Mouse (Mus musculus): ENCODE data around the gene Gipc3. TPM values are rescaled to one million over a fixed set of nuclear protein-coding genes. Genes with fewer than 3 reads are reported as not detected.

Gene Gipc3
- polyA plus RNA-seq, 1 experiment, result 4.1 TPM

GRCm38 (mm10) chr10:81298369-81299100 lies 44.5 kb downstream of the Gipc3 start:
- H3K27me3 ChIP-seq (ENCODE audit: control insufficient read depth, insufficient read depth, low read length), result no peaks in the 10 kb centered on the region
- no peak overlapping the region for H3K4me3 ChIP-seq (ENCODE audit: control insufficient read depth, low read depth, low read length)
- H3K4me1 ChIP-seq (ENCODE audit: control insufficient read depth, insufficient read depth, low read length), result peaks cover 8% of the 10 kb centered on the region
- no peak for TF ChIP-seq CTCF (IDR thresholded peaks at IDR 0.05; ENCODE audit: control insufficient read depth, insufficient read depth, insufficient replicate concordance, low read depth, low read length)
- no peak for TF ChIP-seq POLR2A (IDR thresholded peaks at IDR 0.05; ENCODE audit: control insufficient read depth, low read depth, low read length)
- no peak overlapping the region for H3K27ac ChIP-seq (ENCODE audit: control insufficient read depth, insufficient read depth, low read depth, low read length)
- no peaks in the 10 kb centered on the region for H3K36me3 ChIP-seq (ENCODE audit: control insufficient read depth, insufficient read depth, low read length)

GRCm38 (mm10) chr10:81297845-81298244 lies 45.2 kb downstream of the Gipc3 start:
- H3K27ac ChIP-seq (ENCODE audit: control insufficient read depth, insufficient read depth, low read depth, low read length), result peak overlapping the region; percentile 45
- TF ChIP-seq CTCF (IDR thresholded peaks at IDR 0.05; ENCODE audit: control insufficient read depth, insufficient read depth, insufficient replicate concordance, low read depth, low read length), result no peak
- TF ChIP-seq POLR2A (IDR thresholded peaks at IDR 0.05; ENCODE audit: control insufficient read depth, low read depth, low read length), result no peak
- no peak overlapping the region for H3K4me3 ChIP-seq (ENCODE audit: control insufficient read depth, low read depth, low read length)
- no peaks in the 10 kb centered on the region for H3K36me3 ChIP-seq (ENCODE audit: control insufficient read depth, insufficient read depth, low read length)
- H3K4me1 ChIP-seq (ENCODE audit: control insufficient read depth, insufficient read depth, low read length), result peaks cover 12% of the 10 kb centered on the region
- no peaks in the 10 kb centered on the region for H3K27me3 ChIP-seq (ENCODE audit: control insufficient read depth, insufficient read depth, low read length)

GRCm38 (mm10) chr10:81297246-81297645 lies 45.8 kb downstream of the Gipc3 start:
- H3K27ac ChIP-seq (ENCODE audit: control insufficient read depth, insufficient read depth, low read depth, low read length), result no peak overlapping the region; the same call in 1 of the 2 replicates
- TF ChIP-seq POLR2A (IDR thresholded peaks at IDR 0.05; ENCODE audit: control insufficient read depth, low read depth, low read length), result no peak
- TF ChIP-seq CTCF (IDR thresholded peaks at IDR 0.05; ENCODE audit: control insufficient read depth, insufficient read depth, insufficient replicate concordance, low read depth, low read length), result no peak
- no peaks in the 10 kb centered on the region for H3K36me3 ChIP-seq (ENCODE audit: control insufficient read depth, insufficient read depth, low read length)
- peaks cover 15% of the 10 kb centered on the region for H3K4me1 ChIP-seq (ENCODE audit: control insufficient read depth, insufficient read depth, low read length)
- H3K4me3 ChIP-seq (ENCODE audit: control insufficient read depth, low read depth, low read length), result no peak overlapping the region
- no peaks in the 10 kb centered on the region for H3K27me3 ChIP-seq (ENCODE audit: control insufficient read depth, insufficient read depth, low read length)

- no peaks in the 10 kb centered on the region for H3K36me3 ChIP-seq (ENCODE audit: control insufficient read depth, insufficient read depth, low read length)
- peaks cover 16% of the 10 kb centered on the region for H3K4me1 ChIP-seq (ENCODE audit: control insufficient read depth, insufficient read depth, low read length)
- no peak for TF ChIP-seq POLR2A (IDR thresholded peaks at IDR 0.05; ENCODE audit: control insufficient read depth, low read depth, low read length)
- no peak for TF ChIP-seq CTCF (IDR thresholded peaks at IDR 0.05; ENCODE audit: control insufficient read depth, insufficient read depth, insufficient replicate concordance, low read depth, low read length)
- H3K4me3 ChIP-seq (ENCODE audit: control insufficient read depth, low read depth, low read length), result no peak overlapping the region
- H3K27me3 ChIP-seq (ENCODE audit: control insufficient read depth, insufficient read depth, low read length), result no peaks in the 10 kb centered on the region
- no peak overlapping the region for H3K27ac ChIP-seq (ENCODE audit: control insufficient read depth, insufficient read depth, low read depth, low read length)
Observed at GRCm38 (mm10) chr10:81295185-81295584, 47.9 kb downstream of the Gipc3 start.

- TF ChIP-seq CTCF (IDR thresholded peaks at IDR 0.05; ENCODE audit: control insufficient read depth, insufficient read depth, insufficient replicate concordance, low read depth, low read length) (no peak), POLR2A (IDR thresholded peaks at IDR 0.05; ENCODE audit: control insufficient read depth, low read depth, low read length) (no peak)
- no peak overlapping the region for H3K4me3 ChIP-seq (ENCODE audit: control insufficient read depth, low read depth, low read length)
- H3K4me1 ChIP-seq (ENCODE audit: control insufficient read depth, insufficient read depth, low read length), result peaks cover 16% of the 10 kb centered on the region
- H3K36me3 ChIP-seq (ENCODE audit: control insufficient read depth, insufficient read depth, low read length), result no peaks in the 10 kb centered on the region
- H3K27ac ChIP-seq (ENCODE audit: control insufficient read depth, insufficient read depth, low read depth, low read length), result no peak overlapping the region
- no peaks in the 10 kb centered on the region for H3K27me3 ChIP-seq (ENCODE audit: control insufficient read depth, insufficient read depth, low read length)
Observed at GRCm38 (mm10) chr10:81294442-81294841, 48.6 kb downstream of the Gipc3 start.

- Histone ChIP-seq H3K27me3 (ENCODE audit: control insufficient read depth, insufficient read depth, low read length) (no peaks in the 10 kb centered on the region), H3K27ac (ENCODE audit: control insufficient read depth, insufficient read depth, low read depth, low read length) (peak overlapping the region; percentile 3; the same call in 1 of the 2 replicates), H3K36me3 (ENCODE audit: control insufficient read depth, insufficient read depth, low read length) (no peaks in the 10 kb centered on the region), H3K4me3 (ENCODE audit: control insufficient read depth, low read depth, low read length) (peak overlapping the region; percentile 90), H3K4me1 (ENCODE audit: control insufficient read depth, insufficient read depth, low read length) (peaks cover 16% of the 10 kb centered on the region)
- TF ChIP-seq CTCF (IDR thresholded peaks at IDR 0.05; ENCODE audit: control insufficient read depth, insufficient read depth, insufficient replicate concordance, low read depth, low read length) (no peak), POLR2A (IDR thresholded peaks at IDR 0.05; ENCODE audit: control insufficient read depth, low read depth, low read length) (no peak)
Observed at GRCm38 (mm10) chr10:81293334-81294030, 49.6 kb downstream of the Gipc3 start.

- Histone ChIP-seq H3K4me1 (ENCODE audit: control insufficient read depth, insufficient read depth, low read length) (peaks cover 16% of the 10 kb centered on the region), H3K36me3 (ENCODE audit: control insufficient read depth, insufficient read depth, low read length) (no peaks in the 10 kb centered on the region), H3K4me3 (ENCODE audit: control insufficient read depth, low read depth, low read length) (peak within 1 kb of the TSS; percentile 90), H3K27ac (ENCODE audit: control insufficient read depth, insufficient read depth, low read depth, low read length) (peak within 1 kb of the TSS; percentile 86), H3K27me3 (ENCODE audit: control insufficient read depth, insufficient read depth, low read length) (no peaks in the 10 kb centered on the region)
- TF ChIP-seq POLR2A (IDR thresholded peaks at IDR 0.05; ENCODE audit: control insufficient read depth, low read depth, low read length) (peak; percentile 44; the same call in 1 of the 2 replicates), CTCF (IDR thresholded peaks at IDR 0.05; ENCODE audit: control insufficient read depth, insufficient read depth, insufficient replicate concordance, low read depth, low read length) (peak; percentile 87)
Observed at GRCm38 (mm10) chr10:81292554-81293333, 50.3 kb downstream of the Gipc3 start, which contains the start of gene Pip5k1c. TSS of gene Pip5k1c (plus strand) at chr10:81292963.

Data from testis, adult 2 months (tissue).